Mouse (Mus musculus) v-Abl transformed pro-B cells (cell line): ENCODE measurements at regions not wholly inside any gene's neighbourhood (a gene's known extent, or its start where the extent isn't known, plus 50 kb on each side); places are given as distances from the start of the nearest gene placed in this dataset.

Experiments used
- in situ Hi-C, 2 experiments: fragments of 400-800 bp; cut with MboI; formaldehyde crosslinking; loops; one replicate each; pipeline ENCODE4 v1.15.1; 2025; ENCODE audit not compliant: unreplicated experiment in 2 of 2

- in situ Hi-C loops: no loop called here
These were observed 177.8 kb downstream of the Cand1 start for GRCm38 (mm10) chr10:119061958-119062599.

DNA sequence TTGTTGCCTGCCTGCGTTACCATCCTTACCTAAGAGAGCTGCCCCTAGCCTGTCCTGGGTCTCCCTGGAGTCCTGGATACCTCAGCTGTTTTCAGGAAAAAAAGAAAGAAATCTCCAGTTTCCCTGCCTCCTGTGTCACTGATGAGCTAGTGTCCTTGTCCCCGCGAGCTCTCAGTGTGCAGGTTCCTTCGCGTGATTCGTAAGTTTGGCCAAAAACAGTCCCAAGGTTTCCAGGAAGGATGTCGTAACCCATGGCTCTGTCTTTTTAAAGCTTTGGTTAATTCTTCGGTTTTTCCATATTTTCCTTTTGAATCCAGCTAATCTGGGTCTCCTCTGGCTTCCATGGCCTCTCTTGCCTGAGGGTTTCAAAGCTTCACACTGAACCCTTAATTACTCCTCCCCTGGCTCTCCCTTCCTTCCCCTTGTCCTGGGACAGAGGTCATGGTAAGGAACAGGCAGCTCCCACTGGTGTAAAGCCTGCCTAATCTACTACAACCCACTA, 178.5 kb downstream of the Cand1 start:
- in situ Hi-C loops: no loop called here

DNA sequence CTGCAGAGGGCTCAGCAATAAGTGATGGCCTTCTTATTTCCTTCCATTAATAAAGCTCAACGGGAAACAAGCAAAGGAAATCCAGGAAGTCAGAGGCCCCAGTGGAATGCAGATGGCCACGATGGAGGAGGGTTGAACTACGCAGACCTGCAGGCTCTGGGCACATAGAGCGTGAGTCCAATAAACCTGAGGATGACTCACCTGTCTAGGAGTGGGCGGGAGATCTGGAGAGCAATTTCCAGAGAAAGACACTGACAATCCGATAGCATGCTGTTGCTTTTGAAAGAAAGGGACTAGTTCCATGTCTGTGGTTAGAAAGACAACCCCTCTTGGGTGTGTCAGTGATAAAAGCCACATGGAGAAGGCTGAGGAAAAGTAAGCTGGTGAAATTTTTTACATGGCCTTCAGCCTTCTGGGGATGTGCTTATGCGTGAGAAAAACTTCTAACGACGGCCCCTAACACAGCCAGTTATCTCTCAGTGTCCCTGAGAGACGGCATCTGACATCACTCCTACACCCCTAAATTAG, 181.3 kb downstream of the Cand1 start:
- in situ Hi-C loops: no loop called here

- in situ Hi-C loops: no loop called here
These were observed 184.6 kb downstream of the Cand1 start for GRCm38 (mm10) chr10:119055199-119055785.

DNA sequence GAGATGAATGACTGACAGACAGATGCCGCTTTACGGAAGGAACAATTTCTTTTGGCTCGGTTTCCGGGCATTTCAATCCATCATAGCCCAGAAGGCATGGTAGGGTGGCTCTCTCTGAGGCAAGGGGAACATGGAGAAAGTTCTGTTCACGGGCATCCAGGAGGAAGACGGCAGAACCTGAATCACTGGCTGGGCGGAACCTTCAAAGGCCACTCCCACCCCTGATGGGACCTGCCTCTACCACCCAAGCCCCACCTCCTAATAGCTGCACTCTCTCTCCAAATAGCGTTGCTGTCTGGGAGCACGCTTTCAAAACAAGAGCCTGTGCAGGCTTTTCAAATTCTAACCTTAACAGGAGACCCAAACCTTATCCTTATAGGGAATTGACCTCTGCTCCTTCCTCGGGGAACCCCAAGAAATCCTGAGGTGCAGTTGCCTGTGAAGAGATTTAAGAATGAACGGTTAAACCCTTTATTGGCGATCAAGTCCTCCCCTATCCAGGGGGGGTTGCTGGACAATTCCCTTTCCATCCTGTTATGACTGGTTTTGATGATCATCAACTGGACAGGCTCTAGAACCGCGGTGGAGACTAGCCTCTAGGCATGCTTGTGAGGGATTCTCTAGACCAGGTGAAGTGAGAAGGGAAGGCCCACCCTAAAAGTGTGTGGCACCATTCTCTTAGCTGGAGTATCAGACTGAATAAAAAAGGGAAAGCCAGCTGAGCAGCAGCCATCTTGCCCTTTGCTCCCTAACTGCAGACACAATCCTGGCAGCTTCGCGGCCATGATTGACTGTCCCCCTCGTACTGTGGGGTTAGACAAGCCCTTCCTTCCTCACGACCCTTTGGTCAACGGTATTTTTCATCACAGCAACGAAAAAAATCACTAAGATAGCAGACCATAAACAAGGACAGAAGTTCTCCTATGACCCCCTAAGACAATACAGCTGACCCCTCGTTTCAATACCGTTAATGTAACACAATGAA, 184.5 kb upstream of the Dyrk2 start:
- in situ Hi-C loops: no loop called here

DNA sequence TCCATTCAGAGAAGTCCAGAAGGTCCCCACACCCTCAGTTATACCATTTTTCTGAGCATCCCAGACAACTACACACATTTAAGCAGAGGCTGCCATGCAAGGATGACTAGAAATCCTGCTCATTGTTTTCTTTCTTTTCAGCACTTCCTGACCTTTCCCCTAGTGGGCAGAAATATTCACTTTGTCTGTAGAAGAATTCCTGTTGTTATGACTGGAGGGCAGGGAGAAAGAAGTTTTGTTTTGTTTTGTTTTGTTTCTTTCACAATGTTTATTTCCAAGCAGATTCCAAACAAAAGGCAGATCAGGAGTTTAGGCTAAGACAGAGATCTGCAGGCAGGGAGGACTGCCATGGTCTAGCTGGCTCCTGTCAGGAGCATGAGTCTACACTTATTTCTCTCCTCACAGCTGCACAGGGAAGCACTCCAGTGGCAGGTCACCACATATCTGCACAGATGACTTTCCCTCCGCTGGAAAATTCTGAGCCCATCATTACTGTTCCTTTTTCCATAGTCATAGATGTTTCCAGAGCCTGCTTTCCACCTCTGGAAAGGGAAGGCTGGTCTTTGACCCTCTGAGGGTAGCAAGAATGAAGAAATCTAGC, 182.5 kb upstream of the Dyrk2 start:
- in situ Hi-C loops: no loop called here

- in situ Hi-C loops: no loop called here
These were observed 181.6 kb upstream of the Dyrk2 start for GRCm38 (mm10) chr10:119051598-119051997.

DNA sequence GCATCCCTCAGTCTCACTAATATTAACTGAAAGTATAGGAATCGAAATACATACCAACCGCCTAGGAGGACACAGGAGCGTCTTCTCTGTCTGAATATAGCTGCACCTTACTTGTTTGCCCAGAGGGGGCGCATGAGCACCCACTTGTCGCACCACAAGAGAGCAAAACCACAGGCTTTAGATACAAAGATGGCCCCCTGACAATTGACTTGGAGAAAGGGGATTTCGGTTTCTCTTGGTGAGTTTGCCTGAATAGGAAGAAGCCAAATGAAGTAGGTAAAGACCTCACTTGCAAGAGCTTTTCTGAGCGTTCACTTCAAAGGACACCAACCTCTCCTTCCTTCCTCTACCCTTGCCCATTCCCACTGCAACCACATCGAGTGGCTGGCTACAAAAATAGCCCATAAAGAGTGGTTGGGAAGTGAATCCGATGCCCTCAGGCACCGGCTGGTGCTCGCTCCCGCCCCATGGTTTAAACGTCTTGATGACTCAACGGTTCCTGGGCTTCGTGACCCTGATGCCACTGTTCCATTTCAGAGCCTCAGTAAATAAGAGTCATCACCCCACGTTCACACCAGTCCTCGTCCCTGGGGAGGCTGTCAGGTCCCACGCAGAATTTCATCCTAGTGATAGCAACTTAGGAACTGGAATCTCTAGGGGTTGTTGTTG, 180.1 kb upstream of the Dyrk2 start:
- in situ Hi-C loops: no loop called here

- in situ Hi-C loops: no loop called here
These were observed 178.8 kb upstream of the Dyrk2 start for GRCm38 (mm10) chr10:119048643-119049420.

- in situ Hi-C loops: no loop called here
These were observed 175.1 kb upstream of the Dyrk2 start for GRCm38 (mm10) chr10:119045059-119045458.

- in situ Hi-C loops: no loop called here
These were observed 173.1 kb upstream of the Dyrk2 start for GRCm38 (mm10) chr10:119043069-119043468.

DNA sequence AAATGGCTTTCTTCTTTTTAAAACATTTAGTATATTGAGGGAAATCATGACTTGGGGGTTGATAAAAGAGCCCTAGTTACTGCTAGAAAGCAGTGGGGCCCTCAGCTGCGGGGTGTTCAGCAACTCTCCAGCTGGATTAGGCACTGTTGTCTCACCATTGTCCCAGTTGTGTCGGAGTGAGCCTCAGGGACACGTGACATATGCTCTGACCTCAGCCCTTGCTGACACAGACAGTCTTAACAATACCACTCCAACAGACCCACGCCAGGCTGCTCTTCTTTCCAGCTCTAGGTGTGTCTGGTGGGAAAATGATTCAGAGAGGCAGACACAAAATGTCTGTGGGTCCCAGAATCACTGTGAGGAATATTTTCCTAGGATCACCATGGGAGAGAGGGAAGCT, 170.2 kb upstream of the Dyrk2 start:
- in situ Hi-C loops: no loop called here

GRCm38 (mm10) chr10:119039732-119040131, 169.7 kb upstream of the Dyrk2 start:
- in situ Hi-C loops: no loop called here

- in situ Hi-C loops: no loop called here
These were observed 169.0 kb upstream of the Dyrk2 start for GRCm38 (mm10) chr10:119038991-119039390.

GRCm38 (mm10) chr10:119037781-119038180, 167.8 kb upstream of the Dyrk2 start:
- in situ Hi-C loops: no loop called here

- in situ Hi-C loops: no loop called here
These were observed 165.9 kb upstream of the Dyrk2 start for GRCm38 (mm10) chr10:119035863-119036262.

GRCm38 (mm10) chr10:119034396-119034795, 164.4 kb upstream of the Dyrk2 start:
- in situ Hi-C loops: no loop called here

DNA sequence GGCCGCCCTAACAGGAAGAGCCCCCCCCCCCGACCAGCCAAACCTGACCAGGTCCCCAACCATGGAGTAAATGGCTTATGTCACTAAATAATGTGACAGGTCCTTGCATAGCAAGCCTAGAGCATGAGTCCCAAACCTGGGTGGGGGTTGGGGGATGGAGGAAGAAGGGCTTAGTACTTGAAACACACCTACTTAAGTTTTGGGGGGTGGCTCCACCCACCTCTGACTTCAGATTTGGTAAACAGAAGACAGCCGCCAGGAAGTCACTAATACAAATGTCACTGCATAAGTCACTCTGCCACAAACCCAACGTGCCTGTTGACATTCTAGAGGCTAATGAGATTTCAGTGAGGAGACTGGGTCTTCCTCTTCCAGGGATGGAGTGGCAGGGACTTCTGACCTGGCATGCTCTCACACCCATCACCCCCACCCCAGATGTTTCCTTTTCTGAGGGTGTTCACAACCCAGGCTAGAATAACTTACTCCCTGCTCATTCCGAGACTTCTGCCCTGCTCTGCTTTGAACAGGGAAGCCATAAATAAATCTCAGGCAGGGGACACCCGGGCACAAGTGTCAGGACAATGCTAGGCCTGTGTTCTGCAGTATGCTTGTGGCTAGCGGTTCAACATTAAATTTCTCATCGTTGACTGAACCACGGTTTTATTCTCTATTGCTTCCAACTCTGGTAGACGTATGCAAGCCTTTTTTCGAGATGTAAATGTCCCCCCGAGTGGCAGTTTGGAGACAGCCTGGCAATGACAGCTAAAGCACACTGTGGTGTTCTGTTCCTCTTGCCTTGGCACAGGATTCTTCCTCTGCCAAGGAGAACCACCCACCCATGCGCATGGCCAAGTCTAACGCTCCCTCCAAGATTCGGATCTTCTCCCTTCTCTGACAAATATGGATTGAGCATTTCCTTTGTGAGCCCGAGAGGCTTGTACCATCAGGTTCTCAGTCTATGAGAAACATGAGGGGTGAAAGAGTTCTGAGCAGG, 161.6 kb upstream of the Dyrk2 start:
- in situ Hi-C loops: no loop called here
